Mouse (Mus musculus) heart, postnatal 4 days (tissue): ENCODE measurements around the gene Trpm1. TPM values are rescaled to one million over a fixed set of nuclear protein-coding genes. Genes with fewer than 3 reads are reported as not detected.

Source experiments
- DNase-seq: peaks from one replicate; pipeline ENCODE4 v3.0.0; 2021
- total RNA-seq, 2 experiments: library from RNA; stranded (reverse); gene quantifications; 2 replicates each; pipeline ENCODE4 v1.2.3; 2021

Trpm1 gene
- total RNA-seq, 2 experiments from 2014 or later = not detected

- DNase-seq = no peak
These were observed 10.3 kb downstream of the Trpm1 start for GRCm38 (mm10) chr7:64163890-64164289.

GRCm38 (mm10) chr7:64164997-64165396 lies 11.4 kb downstream of the Trpm1 start:
- peak; percentile 59 for DNase-seq

DNA sequence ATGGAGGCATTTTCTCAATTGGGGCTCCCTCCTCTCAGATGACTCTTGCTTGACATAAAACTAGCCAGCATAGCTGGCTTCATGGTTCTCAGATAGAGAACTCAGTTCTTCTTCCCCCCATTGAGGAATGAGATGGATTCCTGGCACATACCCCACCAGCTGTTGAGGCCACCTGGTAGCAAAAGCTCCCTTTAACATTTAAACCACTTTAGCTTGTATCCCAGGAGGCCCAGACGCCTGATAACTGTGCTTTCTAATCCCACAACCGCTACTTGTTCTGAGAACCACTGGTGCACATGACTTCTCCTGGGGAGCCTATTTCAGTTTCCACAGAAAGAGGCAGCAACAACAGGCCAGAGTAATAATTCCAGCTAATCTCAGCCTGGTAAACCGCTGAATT lies 12.4 kb downstream of the Trpm1 start:
- no peak for DNase-seq

- no peak for DNase-seq
These were observed 13.1 kb downstream of the Trpm1 start for GRCm38 (mm10) chr7:64166724-64167123.

DNA sequence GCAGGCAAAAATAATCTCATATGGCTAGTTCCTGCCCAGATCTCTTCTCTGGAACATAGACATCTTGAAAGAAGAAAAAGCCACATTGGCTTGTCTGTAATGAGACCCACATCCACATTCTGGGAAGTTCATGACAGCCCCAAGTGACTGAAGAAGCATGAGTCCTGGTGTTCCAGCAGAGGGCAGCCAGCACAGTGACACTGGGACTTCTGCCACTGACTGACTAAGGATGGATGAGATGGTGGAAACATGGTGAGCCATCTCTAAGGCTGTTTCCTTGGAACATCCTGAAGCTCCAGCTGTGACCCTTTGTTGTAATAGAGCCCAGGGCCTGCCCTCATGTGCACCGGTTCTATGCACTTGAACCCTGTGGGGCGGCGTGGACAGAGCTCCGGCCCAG lies 25.7 kb downstream of the Trpm1 start:
- no peak for DNase-seq

DNA sequence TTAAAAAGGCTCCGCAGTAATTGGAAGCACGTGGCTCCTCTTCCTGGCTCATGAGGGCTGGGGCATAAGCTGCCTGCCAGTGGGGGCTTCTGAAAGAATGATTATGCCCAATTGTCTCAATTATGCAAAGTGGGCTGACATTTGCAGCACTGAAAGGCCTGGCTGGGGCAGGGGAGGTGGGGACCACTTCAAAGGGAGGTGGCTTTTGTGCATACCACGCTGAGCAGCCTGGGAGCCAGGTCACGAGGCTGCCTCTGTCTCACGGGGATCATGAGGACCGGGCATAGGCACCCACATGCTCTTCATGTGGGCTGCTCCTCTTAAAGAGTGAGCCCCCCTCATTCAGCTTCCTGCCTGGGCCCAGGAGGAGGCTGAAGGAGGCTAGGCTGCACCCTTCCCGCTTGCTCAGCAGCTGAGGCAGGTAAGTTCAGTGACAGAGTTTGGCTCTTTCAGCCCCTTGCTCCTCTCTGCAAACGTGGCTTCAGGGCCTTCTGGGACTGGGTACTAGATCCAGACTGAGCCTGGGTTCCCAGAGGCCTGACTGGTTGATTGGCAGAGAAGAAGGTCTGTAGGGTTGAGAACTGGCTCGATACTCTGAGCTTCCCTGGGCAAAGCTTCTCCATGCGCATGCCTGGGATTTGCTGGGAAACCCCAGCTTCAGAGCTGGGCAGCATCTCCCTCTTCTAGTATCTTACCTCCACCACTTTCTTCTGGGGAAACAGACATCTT lies 31.7 kb downstream of the Trpm1 start:
- no peak for DNase-seq

- no peak for DNase-seq
These were observed 32.3 kb downstream of the Trpm1 start for GRCm38 (mm10) chr7:64185932-64186312.

- peak; percentile 57 for DNase-seq
These were observed 38.8 kb downstream of the Trpm1 start for GRCm38 (mm10) chr7:64192261-64192943.

DNA sequence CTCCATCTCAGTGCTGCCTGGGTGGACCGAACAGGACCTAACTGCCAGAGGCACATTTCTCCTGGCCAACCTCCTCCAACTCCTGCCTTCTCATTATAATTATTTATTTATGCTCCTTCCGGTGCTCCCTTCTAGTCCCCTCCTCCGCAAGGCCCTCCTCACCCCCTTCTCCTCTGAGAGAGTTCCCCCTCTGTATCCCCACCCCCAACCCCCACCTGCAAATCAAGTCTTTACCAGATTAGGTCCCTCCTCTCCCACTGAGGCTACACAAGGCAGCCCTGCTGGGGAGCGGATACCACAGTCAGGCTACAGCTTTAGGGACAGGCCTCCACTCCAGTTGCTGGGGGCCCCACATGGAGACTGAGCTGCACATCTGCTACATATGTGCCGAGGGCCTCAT lies 39.8 kb downstream of the Trpm1 start:
- DNase-seq = no peak

DNA sequence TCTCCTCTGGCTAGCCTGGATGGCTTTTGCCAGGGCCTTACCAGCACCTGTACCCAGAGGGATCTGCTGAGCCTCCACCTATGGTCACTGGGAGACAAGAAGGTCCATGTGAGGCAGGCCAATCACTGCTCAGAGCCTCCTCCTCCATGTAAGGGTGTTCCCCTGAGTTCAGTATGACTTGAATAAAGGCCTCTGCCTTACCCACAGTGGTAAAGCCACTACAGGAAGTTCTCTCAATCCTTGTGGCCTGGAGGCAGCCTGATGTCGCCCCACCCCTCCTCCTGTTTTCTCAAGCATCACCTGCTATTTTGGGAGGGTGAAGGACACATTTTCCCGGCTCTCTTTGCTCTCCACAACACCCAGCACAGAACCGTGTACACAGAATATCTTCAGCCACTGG lies 42.5 kb downstream of the Trpm1 start:
- no peak for DNase-seq

- no peak for DNase-seq
These were observed 55.1 kb downstream of the Trpm1 start for GRCm38 (mm10) chr7:64208700-64209099.

GRCm38 (mm10) chr7:64212870-64213269 lies 59.2 kb downstream of the Trpm1 start:
- no peak for DNase-seq

GRCm38 (mm10) chr7:64214066-64214465 lies 60.4 kb downstream of the Trpm1 start:
- no peak for DNase-seq

- DNase-seq = no peak
These were observed 62.0 kb downstream of the Trpm1 start for GRCm38 (mm10) chr7:64215613-64216012.

GRCm38 (mm10) chr7:64217428-64217827 lies 63.8 kb downstream of the Trpm1 start:
- no peak for DNase-seq

DNA sequence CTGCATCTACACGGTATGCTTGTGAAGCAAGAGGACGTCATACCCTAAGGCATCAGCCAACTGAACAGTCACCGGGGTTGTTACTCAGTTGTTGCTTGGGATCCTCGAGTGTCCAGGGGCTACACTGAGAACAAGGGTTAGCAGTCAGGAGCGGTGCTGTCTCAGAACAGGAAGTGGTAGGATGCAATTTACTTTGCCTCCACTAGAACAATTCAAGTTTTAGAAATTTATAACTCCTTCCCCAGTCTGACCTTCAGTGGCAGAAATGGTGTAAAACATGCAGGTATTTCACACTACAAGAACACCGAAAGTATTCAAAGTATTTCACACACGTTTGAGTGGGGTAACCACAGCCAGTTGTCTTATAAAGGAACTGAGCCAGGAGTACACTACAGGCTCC lies 66.1 kb downstream of the Trpm1 start:
- no peak for DNase-seq

- DNase-seq = no peak
These were observed 69.6 kb downstream of the Trpm1 start for GRCm38 (mm10) chr7:64223215-64223614.

DNA sequence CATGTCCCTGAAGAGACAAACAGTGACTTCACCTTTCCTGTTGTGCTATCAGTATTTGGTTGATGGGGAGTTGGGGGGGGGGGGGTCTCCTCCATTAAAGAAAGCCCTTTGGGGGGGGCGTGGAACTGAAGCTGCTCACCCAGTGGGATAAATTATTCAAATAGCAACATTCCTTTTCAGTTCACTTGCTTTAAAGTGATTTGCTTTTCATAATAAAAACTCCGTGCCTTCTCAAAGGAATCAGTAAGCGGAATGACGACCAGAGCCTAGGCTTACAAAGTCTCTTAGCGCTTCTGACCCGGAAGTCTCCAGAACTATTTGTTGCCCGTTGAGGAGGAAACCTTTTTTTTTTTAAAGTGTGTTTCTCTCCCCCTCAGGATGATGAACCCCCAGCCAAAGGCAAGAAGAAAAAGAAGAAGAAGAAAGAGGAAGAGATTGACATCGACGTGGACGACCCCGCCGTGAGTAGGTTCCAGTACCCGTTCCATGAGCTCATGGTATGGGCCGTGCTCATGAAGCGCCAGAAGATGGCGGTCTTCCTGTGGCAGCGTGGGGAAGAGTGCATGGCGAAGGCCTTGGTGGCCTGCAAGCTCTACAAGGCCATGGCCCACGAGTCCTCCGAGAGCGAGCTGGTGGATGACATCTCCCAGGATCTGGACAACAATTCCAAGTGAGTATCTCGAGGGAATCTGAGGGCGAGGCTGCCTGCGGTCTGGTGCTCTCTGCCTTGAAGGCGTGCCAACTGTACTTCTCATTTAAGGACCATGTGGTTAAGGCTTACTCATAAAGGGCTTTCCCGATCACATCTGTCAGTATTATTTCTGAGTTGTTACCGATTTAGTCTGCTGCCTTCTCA lies 72.9 kb downstream of the Trpm1 start:
- no peak for DNase-seq

GRCm38 (mm10) chr7:64227586-64227985 lies 74.0 kb downstream of the Trpm1 start:
- DNase-seq = no peak

- no peak for DNase-seq
These were observed 74.7 kb downstream of the Trpm1 start for GRCm38 (mm10) chr7:64228300-64228699.

- no peak for DNase-seq
These were observed 76.3 kb downstream of the Trpm1 start for GRCm38 (mm10) chr7:64229911-64230310.

DNA sequence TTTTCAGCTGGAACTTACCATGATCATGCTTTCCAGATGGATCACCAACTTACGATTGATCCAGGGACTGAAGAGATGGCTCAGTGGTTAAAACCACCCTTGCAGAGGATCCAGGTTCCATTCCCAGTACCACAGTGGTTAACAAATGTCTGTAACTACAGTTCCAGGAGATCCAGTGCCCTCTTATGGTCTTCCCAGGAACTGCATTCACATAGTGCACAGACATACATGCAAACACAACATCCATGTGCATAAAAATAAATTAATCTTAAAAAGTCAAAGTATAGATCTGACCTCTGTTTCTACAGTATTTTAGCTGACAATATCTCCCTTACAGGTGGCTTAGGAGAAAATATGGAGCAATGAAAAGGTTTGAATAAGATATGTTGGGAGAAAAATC lies 77.4 kb downstream of the Trpm1 start:
- no peak for DNase-seq

GRCm38 (mm10) chr7:64231996-64232395 lies 78.4 kb downstream of the Trpm1 start:
- no peak for DNase-seq
